Mouse (Mus musculus): ENCODE data around the gene A930033H14Rik. TPM values are rescaled to one million over a fixed set of nuclear protein-coding genes. Genes with fewer than 3 reads are reported as not detected.

A930033H14Rik gene
- total and polyA plus RNA-seq, 3 experiments = not detected

DNA sequence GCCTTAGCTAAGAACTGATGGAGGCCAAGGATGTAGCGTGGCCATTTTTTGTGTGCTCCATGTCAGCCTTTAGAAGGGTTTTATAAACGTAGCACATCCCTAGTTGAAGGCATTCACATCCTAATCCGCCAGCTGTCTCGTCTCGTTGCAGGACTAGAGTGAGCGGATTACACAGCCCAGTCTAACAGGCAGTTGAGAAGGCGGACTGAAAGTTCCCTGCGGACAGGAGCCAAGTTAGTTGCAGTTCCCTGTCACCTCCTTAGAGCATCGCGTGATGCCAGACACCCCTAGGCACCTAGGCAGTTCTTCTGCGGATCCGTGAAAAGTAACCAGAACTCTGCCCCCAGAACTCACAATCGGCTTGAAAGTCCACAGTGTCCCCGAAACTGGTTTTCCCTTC lies 922 bp downstream of the A930033H14Rik start:
- TF ChIP-seq CTCF (IDR thresholded peaks at IDR 0.05 in 2 of 3, conservative IDR thresholded peaks at IDR 0.05 in 1 of 3; ENCODE audit: control insufficient read depth in 1 of 3, insufficient read depth in 1 of 3, low read depth in 2 of 3, low read length in 3 of 3, poor library complexity in 1 of 3, severe bottlenecking in 1 of 3) (no peak), USF2 (IDR thresholded peaks at IDR 0.05; ENCODE audit: borderline replicate concordance in 1 of 2, insufficient read depth in 1 of 2, low read depth in 1 of 2, low read length in 2 of 2) (no peak), POLR2AphosphoS5 (IDR thresholded peaks at IDR 0.05; ENCODE audit: borderline replicate concordance, low read depth, low read length) (no peak), MXI1 (IDR thresholded peaks at IDR 0.05; ENCODE audit: low read depth, low read length) (no peak), KAT2A (conservative IDR thresholded peaks at IDR 0.05; ENCODE audit: low read depth, low read length) (no peak), SIN3A (IDR thresholded peaks at IDR 0.05; ENCODE audit: low read length) (no peak), ZKSCAN1 (IDR thresholded peaks at IDR 0.05; ENCODE audit: low read depth, low read length) (no peak), TBP (IDR thresholded peaks at IDR 0.05; ENCODE audit: low read depth, low read length) (no peak), ZMIZ1 (IDR thresholded peaks at IDR 0.05; ENCODE audit: low read depth, low read length) (no peak), MAFK (IDR thresholded peaks at IDR 0.05; ENCODE audit: borderline replicate concordance, low read depth, low read length) (no peak), ETS1 (IDR thresholded peaks at IDR 0.05; ENCODE audit: low read depth, low read length) (no peak), HCFC1 (IDR thresholded peaks at IDR 0.05; ENCODE audit: low read depth, low read length) (no peak), BHLHE40 (IDR thresholded peaks at IDR 0.05; ENCODE audit: borderline replicate concordance, low read depth, low read length) (no peak)
- DNase-seq (ENCODE audit: low read depth, low spot score) = no peak
- Histone ChIP-seq H3K9ac (ENCODE audit: control insufficient read depth, low read depth, low read length, poor library complexity, severe bottlenecking) (no peak overlapping the region), H3K36me3 (ENCODE audit: control insufficient read depth in 1 of 2, insufficient read depth in 2 of 2, low read length in 2 of 2) (no peaks in the 10 kb centered on the region), H3K4me1 (ENCODE audit: control insufficient read depth in 1 of 2, insufficient read depth in 2 of 2, low read length in 2 of 2) (no peaks in the 10 kb centered on the region), H3K27ac (ENCODE audit: control insufficient read depth, low read depth, low read length) (no peak overlapping the region), H3K27me3 (ENCODE audit: control insufficient read depth in 1 of 2, insufficient read depth in 2 of 2, low read length in 2 of 2) (no peaks in the 10 kb centered on the region; a peak in 1 of 4 replicates), H3K9me3 (replicated peaks; ENCODE audit: insufficient read depth, low read length) (no peaks in the 10 kb centered on the region), H3K79me2 (ENCODE audit: control insufficient read depth, insufficient read depth, low read length, poor library complexity) (no peaks in the 10 kb centered on the region), H3K4me3 (ENCODE audit: control insufficient read depth in 1 of 2, insufficient read depth in 1 of 2, low read depth in 2 of 2, low read length in 2 of 2) (no peak overlapping the region)

DNA sequence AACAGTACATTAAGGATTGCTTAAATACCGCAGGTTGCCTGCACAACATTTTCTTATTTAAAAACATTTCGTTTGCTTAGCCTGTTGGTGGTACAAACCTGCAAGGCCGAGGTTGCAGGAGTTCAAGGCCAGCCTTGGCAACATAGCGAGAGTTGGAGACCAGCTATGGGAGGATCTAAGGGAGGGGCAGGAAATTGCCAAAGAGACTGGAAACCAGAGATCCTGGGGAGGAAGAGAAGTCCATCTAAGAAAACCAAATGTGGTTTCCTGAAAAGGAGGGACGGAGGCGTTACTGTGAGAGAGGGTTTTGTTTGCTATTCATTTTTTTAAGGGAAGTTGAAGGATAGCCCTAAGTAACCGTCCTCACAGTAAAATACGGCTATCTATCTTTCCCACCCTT lies 1.3 kb downstream of the A930033H14Rik start:
- Histone ChIP-seq H3K79me2 (ENCODE audit: control insufficient read depth, insufficient read depth, low read length, poor library complexity) (no peaks in the 10 kb centered on the region), H3K4me3 (ENCODE audit: control insufficient read depth in 1 of 2, insufficient read depth in 1 of 2, low read depth in 2 of 2, low read length in 2 of 2) (no peak overlapping the region), H3K36me3 (ENCODE audit: control insufficient read depth in 1 of 2, insufficient read depth in 2 of 2, low read length in 2 of 2) (no peaks in the 10 kb centered on the region), H3K27me3 (ENCODE audit: control insufficient read depth in 1 of 2, insufficient read depth in 2 of 2, low read length in 2 of 2) (no peaks in the 10 kb centered on the region; a peak in 1 of 4 replicates), H3K27ac (ENCODE audit: control insufficient read depth, low read depth, low read length) (no peak overlapping the region), H3K9ac (ENCODE audit: control insufficient read depth, low read depth, low read length, poor library complexity, severe bottlenecking) (no peak overlapping the region), H3K9me3 (replicated peaks; ENCODE audit: insufficient read depth, low read length) (no peaks in the 10 kb centered on the region), H3K4me1 (ENCODE audit: control insufficient read depth in 1 of 2, insufficient read depth in 2 of 2, low read length in 2 of 2) (no peaks in the 10 kb centered on the region)
- no peak for DNase-seq (ENCODE audit: low read depth, low spot score)
- TF ChIP-seq RCOR1 (IDR thresholded peaks at IDR 0.05; ENCODE audit: low read depth, low read length) (no peak), RAD21 (IDR thresholded peaks at IDR 0.05; ENCODE audit: low read depth, low read length) (no peak), MXI1 (IDR thresholded peaks at IDR 0.05; ENCODE audit: low read depth, low read length) (no peak), CHD2 (IDR thresholded peaks at IDR 0.05; ENCODE audit: low read length) (no peak), NRF1 (IDR thresholded peaks at IDR 0.05; ENCODE audit: insufficient read depth, low read depth, low read length, poor library complexity, severe bottlenecking) (no peak), SMC3 (IDR thresholded peaks at IDR 0.05; ENCODE audit: low read depth, low read length) (no peak), TBP (IDR thresholded peaks at IDR 0.05; ENCODE audit: low read depth, low read length) (no peak), ETS1 (IDR thresholded peaks at IDR 0.05; ENCODE audit: low read depth, low read length) (no peak), HCFC1 (IDR thresholded peaks at IDR 0.05; ENCODE audit: low read depth, low read length) (no peak), POLR2A (IDR thresholded peaks at IDR 0.05; ENCODE audit: control insufficient read depth in 1 of 2, insufficient read depth in 1 of 2, low read depth in 1 of 2, low read length in 2 of 2, poor library complexity in 1 of 2) (no peak), BHLHE40 (IDR thresholded peaks at IDR 0.05; ENCODE audit: borderline replicate concordance, low read depth, low read length) (no peak), MEF2A (IDR thresholded peaks at IDR 0.05; ENCODE audit: extremely low read depth, insufficient replicate concordance, low read depth, low read length, poor library complexity, severe bottlenecking) (no peak), POLR2AphosphoS5 (IDR thresholded peaks at IDR 0.05; ENCODE audit: borderline replicate concordance, low read depth, low read length) (no peak), CTCF (IDR thresholded peaks at IDR 0.05 in 2 of 3, conservative IDR thresholded peaks at IDR 0.05 in 1 of 3; ENCODE audit: control insufficient read depth in 1 of 3, insufficient read depth in 1 of 3, low read depth in 2 of 3, low read length in 3 of 3, poor library complexity in 1 of 3, severe bottlenecking in 1 of 3) (no peak), USF1 (IDR thresholded peaks at IDR 0.05; ENCODE audit: low read depth, low read length) (no peak), MAX (IDR thresholded peaks at IDR 0.05; ENCODE audit: low read length) (no peak), ZNF384 (IDR thresholded peaks at IDR 0.05; ENCODE audit: low read depth, low read length) (no peak)

Data from MEL (cell line).